Comparison of ENCODE assay signal across 37 mouse cellular contexts in the genomic region with DNA sequence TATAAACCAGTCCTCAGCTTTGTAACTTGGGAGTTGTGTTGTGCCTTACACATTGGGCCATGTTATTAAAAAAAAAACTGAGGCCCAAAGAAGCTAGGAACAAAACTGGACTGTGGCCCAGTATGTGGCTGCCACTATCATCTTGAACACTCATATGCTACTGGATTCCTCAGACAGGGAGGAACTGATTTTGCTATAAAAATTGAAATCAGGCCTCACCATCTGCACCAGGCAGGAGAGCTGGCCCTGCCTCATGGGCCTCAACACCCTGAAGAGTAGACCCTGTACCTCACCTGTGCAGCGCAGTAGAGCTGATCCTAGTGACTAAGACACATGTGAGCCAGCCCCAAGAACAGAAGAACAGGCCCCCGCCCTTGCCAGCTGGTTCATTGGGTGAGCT. TPM values are rescaled to one million over a fixed set of nuclear protein-coding genes. Genes with fewer than 3 reads are reported as not detected.
"Had no signal": no experiment of that assay in that cellular context is flagged by ENCODE, and none has a peak within 500 bp of the region (broad histone marks: within the 10 kb centered on the region; RNA-seq: fewer than 3 reads in every experiment).

No protein-coding gene starts in this region.

- H3K9me3 ChIP-seq: heart, embryonic 13.5 days; heart, embryonic 15.5 days; hindbrain, embryonic 13.5 days; hindbrain, embryonic 15.5 days; kidney, embryonic 15.5 days; limb, embryonic 13.5 days; limb, embryonic 15.5 days; liver, embryonic 12.5 days had no signal

- H3K4me3 ChIP-seq: heart, adult 2 months; heart, embryonic 13.5 days; heart, embryonic 15.5 days; hindbrain, embryonic 13.5 days; hindbrain, embryonic 15.5 days; kidney, embryonic 15.5 days; limb, embryonic 13.5 days; limb, embryonic 15.5 days; liver, embryonic 12.5 days had no signal

- H3K27me3 ChIP-seq: heart, embryonic 13.5 days; heart, embryonic 15.5 days; hindbrain, embryonic 13.5 days; hindbrain, embryonic 15.5 days; kidney, embryonic 15.5 days; limb, embryonic 13.5 days; limb, embryonic 15.5 days; liver, embryonic 12.5 days had no signal

- H3K4me1 ChIP-seq: heart, embryonic 13.5 days; heart, embryonic 15.5 days; hindbrain, embryonic 13.5 days; hindbrain, embryonic 15.5 days; kidney, embryonic 15.5 days; limb, embryonic 13.5 days; limb, embryonic 15.5 days; liver, embryonic 12.5 days had no signal

- ATAC-seq: hindbrain, postnatal 0 days; intestine, embryonic 16.5 days; liver, embryonic 12.5 days had no signal

- H3K9ac ChIP-seq: heart, embryonic 13.5 days; heart, embryonic 15.5 days; hindbrain, embryonic 13.5 days; hindbrain, embryonic 15.5 days; kidney, embryonic 15.5 days; limb, embryonic 13.5 days; limb, embryonic 15.5 days; liver, embryonic 12.5 days had no signal

- H3K27ac ChIP-seq: heart, adult 2 months; heart, embryonic 13.5 days; heart, embryonic 15.5 days; hindbrain, embryonic 13.5 days; hindbrain, embryonic 15.5 days; hindbrain, postnatal 0 days; kidney, embryonic 15.5 days; kidney, postnatal 0 days; limb, embryonic 13.5 days; limb, embryonic 15.5 days; liver, embryonic 12.5 days had no signal

- DNase-seq: gastrocnemius, postnatal 14 days; gastrocnemius, postnatal 36 days; heart, adult 2 months; heart, postnatal 14 days; heart, postnatal 36 days; kidney, adult 11 months; kidney, adult 2 months; kidney, adult 9 months; kidney, postnatal 14 days; kidney, postnatal 36 days; layer of hippocampus, adult 9-11 months; layer of hippocampus, postnatal 36 days; left cerebral cortex, postnatal 4 days had no signal

RNA-seq across cellular contexts. Expression of a gene that starts 33.0 kb away (rescaled TPM):
- total RNA-seq: gastrocnemius, adult 18-20 months; gastrocnemius, adult 8-10 months; gastrocnemius, postnatal 14 days; gastrocnemius, postnatal 36 days; heart, adult 2 months; heart, postnatal 14 days; heart, postnatal 36 days; hematopoietic stem cell, adult 5-6 weeks; layer of hippocampus, adult 18-20 months; layer of hippocampus, postnatal 14 days; layer of hippocampus, postnatal 36 days; left cerebral cortex, adult 18-20 months; left cerebral cortex, adult 8-10 months; left cerebral cortex, postnatal 10 days; left cerebral cortex, postnatal 25 days; left cerebral cortex, postnatal 4 days; liver, adult 2 months had no signal
- polyA plus RNA-seq: gonadal fat pad, adult 2 months; heart, adult 2 months; heart, embryonic 11.5 days; heart, embryonic 13.5 days; heart, embryonic 15.5 days; heart, postnatal 0 days; hindbrain, postnatal 0 days; kidney, adult 2 months; kidney, embryonic 15.5 days; kidney, postnatal 0 days; limb, embryonic 15.5 days; liver, adult 2 months; liver, embryonic 12.5 days had no signal
